Mouse (Mus musculus) thymus, postnatal 36 days (tissue): ENCODE data around the gene B4galt4.
"Not testable (repeated sequence)": the region's sequence is repeated elsewhere in the genome, so short reads cannot be mapped to it uniquely, and the experiment has no call there.

ENCODE experiments used
- DNase-seq, 2 experiments: peaks; one replicate each; pipeline ENCODE4 v3.0.0; 2022; ENCODE audit warnings: mixed read lengths in 2 of 2

The B4galt4 gene

DNA sequence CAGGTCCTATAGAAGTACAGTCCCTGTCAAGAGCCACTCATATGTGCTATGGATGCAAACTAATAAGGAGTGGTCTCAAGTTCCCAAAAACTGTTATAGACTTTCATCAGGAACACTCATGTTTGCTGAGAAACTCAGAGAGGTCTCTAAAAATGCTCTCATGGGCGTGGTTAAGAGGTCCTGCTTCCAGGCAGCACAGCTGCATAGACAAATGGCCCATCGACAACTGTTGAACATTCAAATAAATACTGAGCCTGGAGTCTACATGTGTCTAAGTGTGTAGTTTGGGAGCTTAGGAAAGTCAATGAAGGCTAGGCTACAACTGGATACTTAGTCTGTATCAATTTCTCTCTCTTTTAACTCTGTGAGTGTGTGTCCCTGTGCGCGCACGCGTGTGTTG lies 29.1 kb downstream of the B4galt4 start:
- no peak for DNase-seq

DNA sequence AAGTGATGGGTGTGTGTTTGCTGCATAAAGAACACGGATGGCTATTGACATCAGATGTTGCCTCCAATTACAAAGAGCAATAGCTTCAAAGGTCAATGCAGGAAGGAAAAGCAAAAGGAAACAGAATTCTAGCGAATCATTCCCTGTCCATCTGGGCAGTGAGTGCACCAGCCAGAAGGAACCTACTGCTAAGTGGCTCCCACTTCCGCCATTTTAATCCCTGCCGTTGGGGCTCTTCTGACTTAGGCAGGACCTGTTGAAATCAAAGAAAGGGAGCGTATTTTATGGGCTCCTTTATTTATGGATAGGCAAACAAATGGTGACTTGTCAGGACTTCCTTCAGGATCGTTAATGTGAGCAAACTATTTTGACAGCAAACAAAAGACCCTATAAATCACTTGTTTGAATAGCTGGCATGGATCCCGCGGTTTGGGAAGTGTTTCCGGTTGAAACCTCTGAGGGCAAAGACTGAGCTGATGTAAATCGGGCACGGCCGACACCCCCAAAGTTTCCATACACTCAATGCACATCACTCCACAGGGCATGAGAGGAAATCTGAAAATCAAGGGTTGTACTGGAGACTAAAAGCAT lies 30.9 kb downstream of the B4galt4 start:
- DNase-seq, result no peak

DNA sequence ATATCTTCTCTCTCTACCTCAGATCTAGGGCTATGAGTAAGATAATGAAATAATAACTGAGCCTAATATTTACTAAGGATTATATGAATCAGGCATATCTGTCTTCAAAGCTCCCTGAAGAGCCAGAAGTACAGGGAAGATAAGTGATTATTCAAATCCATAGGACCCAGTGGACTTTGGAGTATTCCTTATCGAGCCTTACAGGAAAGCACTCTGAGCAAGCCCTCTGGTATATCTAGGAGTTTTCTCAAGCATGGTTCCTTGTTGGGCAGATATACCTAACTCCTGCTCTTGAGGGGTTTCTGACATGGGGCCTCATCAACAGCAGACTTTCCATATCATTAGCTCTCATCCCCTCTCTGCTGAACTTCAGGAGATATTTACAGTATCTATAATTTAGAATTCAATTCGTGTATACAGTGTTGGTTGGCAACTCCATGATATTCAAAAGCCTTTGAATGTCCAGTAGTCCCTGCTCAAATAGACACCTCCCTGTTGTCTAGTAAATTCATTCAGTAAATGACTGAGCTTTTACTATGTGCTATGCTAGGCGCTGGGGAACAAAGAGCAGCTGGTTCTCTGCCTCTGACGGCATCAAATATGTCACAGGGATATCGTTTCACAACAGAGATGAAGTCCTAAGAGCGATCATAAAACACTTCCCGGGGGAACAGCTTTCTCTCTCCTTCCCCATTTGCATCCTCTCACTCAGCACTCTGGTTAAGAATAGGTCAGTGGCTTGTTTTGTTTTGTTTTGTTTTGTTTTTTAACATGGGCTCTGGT lies 33.1 kb downstream of the B4galt4 start:
- no peak for DNase-seq

DNA sequence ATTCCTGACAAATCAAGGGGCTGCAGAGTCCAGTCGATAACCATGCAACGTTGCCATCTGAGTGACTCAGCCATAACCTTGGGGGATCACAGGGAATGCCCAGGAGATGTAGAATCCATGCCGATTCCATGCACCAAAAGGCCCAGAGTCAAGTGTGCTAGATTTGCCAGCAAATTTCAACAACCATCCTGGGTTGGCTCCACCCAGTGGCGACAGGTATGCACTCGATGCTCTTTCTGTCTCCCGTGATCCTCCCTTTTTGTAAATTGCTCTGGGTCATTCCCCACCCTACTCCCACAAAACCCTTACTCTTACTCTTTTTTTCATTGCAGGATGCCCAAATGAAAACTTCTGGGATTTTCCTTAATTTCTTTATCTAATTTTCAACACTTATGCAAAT lies 34.3 kb downstream of the B4galt4 start:
- no peak for DNase-seq

DNA sequence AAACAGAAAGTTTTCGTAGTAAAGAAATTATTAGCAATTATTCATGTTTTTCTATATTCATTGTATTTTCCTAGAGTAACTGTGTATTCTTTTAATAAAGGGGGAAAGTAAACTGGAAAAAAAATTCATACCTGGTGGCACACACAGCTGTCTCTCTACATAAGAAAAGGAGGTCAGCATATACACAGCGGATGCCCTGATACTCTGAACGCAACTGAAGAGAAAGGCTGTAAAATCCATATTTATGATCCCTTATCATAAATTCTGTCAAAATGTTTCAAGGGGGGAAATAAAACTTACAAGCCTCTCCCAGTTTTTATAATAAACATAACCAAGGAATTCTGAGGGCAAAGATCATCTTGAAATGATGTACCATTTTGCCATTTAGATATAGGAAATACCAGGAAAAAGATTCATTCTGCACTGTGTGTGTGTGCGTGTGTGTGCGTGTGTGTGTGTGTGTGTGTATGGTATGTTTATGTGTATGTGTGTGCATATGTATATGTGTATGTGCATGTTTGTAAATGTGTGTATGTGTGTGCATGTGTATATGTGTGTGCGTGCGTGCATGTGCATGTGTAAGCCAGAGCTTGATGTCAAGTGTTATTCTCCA lies 39.0 kb downstream of the B4galt4 start:
- DNase-seq, result no peak

DNA sequence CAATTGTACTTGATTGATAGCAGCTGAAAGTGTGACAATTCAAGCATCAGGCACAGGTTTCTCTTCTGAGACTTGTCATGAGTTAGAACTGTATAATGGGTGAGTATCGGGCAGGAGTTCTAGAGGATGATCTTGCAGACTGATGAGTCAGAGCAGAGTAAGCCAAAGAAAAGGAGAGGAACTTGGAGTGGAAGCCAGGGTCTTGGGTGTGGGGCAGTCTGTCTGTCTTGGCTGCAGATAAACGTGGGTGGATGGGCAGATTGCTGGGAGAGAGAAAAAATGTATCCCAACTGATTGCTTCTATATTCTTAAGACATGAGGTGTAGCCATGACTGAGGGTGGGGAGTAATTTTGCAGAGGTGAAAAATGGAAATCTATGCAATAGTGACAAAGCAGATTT lies 39.9 kb downstream of the B4galt4 start:
- DNase-seq, result no peak

DNA sequence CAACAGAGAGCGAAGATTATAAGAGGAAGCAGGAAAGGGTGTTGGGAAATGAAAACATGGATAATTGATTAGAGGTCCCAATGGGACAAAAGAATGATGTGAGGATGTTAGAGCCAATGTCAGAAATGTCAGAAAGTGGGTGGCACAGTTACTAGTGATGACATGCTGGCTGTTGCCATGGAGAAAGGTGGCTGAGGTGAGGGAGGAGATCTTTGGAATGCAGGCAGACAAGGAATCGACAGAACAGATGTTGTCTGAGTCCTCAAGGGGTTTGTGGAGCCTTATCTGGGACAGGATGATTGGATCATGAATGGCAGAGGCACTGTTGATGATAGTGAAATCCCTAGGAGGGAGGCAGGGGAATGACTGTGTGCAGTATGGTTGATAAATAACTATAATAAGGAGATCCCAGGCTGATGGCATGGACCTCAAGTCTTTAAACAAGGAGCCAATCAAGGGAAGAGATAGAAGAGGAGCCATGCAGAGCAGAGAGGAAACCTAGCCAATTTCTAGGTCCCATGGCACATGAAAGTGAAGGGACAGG lies 40.5 kb downstream of the B4galt4 start:
- no peak for DNase-seq

DNA sequence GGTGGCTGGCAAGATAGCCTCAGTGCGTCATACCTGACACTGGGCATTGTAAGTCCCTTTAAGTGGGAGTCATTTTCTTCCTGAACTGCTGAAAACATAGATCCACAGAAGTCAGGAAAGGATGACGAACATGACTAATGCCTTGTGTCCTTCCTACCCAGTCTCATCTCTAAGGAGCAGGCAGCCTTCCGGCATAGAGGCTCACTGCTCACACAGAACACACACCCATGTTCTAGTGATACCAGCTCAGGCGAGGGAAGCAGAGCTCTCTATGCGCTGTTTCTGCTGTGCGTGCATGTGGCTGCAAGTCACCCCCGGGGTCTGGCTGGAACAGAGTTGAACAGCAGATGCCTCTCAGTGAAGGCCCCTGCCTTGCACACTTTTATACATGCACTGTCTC lies 43.2 kb downstream of the B4galt4 start:
- DNase-seq, result no peak

GRCm38 (mm10) chr16:38789016-38789415 lies 47.0 kb downstream of the B4galt4 start:
- DNase-seq, result no peak

DNA sequence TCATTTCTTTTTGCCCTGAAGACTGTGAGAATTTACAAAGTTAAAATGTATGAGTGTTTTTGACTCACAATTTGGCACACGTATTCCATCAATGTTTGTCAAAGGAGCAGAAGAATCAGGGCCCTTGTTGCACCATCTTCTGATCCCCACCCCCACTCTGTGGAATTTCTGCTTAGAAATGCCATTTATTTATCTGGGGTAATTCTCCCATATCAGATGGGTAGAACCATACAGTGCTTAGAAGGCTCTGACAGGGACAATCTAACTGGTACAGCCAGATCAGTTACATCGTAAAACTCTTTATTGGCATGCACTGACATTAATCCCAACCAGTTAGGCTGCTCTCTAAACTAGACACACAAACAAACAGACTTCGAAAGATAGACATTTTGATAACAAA lies 47.9 kb downstream of the B4galt4 start:
- no peak for DNase-seq

DNA sequence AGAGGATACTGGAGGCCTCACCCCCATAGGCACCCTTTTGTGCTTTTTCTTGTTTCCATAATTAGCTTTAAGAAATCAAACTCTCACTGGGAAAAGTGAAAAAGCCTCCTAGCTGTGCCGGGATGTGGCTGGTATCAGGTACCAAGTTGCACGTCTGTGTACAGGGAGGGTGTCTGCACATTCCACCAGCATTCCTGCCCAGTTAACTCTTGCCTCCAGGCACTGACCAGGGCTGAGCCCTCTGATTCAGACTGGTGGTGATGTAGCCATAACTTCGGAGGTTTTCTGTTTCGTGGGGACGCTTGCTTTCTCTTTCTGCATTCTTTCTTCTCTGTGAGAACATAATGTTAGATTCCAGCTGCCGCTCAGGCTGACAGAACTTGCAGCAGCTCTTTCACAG lies 51.1 kb downstream of the B4galt4 start:
- no peak for DNase-seq

DNA sequence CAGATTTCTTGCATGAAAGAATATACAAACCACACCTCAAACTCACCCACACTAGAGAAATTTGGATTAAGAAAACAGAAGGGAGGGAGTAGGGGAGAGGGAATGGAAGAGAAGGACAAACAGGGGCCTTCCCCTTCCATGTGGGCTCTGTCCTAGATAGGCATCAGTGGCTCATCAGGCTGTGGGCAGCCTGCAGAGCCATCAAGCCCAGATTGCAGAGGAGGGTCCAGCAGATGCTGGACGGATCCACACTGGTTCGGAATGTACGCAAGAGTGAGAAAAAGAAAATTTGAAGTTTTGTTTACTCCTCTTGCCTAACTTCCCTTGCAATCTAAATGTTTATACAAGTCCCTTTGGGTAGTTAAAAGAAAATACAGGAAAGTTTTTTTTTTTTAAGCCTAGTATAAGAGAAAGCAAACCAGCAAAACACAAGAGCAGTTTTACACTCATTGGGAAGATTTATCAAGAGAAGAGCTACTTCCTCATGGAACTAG lies 56.9 kb downstream of the B4galt4 start:
- DNase-seq, result no peak

DNA sequence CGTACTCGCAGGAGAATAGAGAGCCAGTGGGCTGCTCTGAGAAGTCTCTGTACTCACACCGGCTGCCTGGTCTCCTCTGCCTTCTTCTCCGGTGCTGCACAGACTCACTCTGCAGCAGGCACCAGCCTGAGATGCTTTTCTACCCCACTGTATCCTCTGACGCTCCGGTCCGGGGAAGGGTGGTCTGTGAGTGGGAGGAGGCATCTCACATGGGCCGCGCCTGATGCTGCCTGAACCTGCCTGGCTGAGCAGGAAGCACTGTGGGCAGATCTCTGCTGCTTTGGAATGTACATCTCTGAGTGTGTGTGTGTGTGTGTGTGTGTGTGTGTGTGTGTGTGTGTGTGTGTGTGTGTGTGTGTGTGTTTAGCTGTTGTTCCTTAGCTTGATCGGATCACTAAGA lies 58.0 kb downstream of the B4galt4 start, which contains the start of gene Upk1b:
Gene Upk1b (minus strand): TSS at position 238 of the 400 bp plus-strand sequence.
- peak in 1 of 2 experiments; percentile 9 for DNase-seq

DNA sequence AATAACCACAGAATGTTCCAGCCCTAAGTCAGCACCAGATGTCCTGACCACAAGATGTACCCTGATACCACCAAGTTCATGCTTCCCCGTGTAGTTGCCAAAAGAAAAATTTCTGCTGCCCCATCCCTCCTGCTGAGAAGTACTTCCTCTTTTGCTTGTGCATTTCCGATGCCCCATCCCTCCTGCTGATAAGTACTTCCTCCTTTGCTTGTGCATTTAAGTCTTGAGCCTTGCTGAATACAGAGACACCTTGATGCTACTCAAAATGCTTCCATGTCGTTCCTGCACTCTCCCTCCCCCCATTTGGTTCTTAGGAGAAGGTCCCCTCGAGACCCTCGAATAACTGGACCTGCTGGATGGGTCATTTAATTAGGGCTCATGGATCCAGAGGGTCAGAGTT lies 65.7 kb downstream of the B4galt4 start:
- not testable (repeated sequence) for DNase-seq

DNA sequence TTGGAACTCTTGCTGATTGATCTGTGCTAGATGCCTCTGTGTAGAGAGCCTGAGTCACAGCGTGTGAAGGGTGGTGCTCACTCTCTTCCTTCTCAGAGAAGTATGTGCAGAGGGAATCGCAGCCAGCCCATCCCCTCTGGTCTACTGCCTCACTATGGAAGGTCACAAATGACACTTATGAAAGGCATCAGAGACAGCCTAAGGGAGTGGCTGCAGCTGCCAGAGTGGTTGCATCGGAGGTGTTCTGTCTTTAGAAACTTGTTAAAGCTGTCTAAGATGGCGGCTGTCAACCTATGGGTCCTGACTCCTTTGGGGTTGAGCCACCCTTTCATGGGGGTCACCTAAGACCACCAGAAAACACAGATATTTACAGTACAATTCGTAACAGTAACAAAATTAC lies 68.1 kb downstream of the B4galt4 start:
- no peak for DNase-seq

GRCm38 (mm10) chr16:38812521-38812920 lies 70.5 kb downstream of the B4galt4 start:
- DNase-seq, result peak; percentile 41 to 42
